Mouse (Mus musculus): ENCODE results near the gene Sptbn4. TPM values are rescaled to one million over a fixed set of nuclear protein-coding genes. Genes with fewer than 3 reads are reported as not detected.

Gene Sptbn4
- total RNA-seq, 1 experiment from 2014 or later, result not detected

GRCm38 (mm10) chr7:27327500-27327899 is 120.0 kb downstream of the Sptbn4 start:
- no peak for ATAC-seq (replicated peaks in 1 of 2; ENCODE audit: insufficient read depth in 1 of 2, low FRiP score in 2 of 2, low TSS enrichment in 1 of 2, low read depth in 1 of 2, poor library complexity in 2 of 2, severe bottlenecking in 2 of 2)

- no peak for ATAC-seq (replicated peaks in 1 of 2; ENCODE audit: insufficient read depth in 1 of 2, low FRiP score in 2 of 2, low TSS enrichment in 1 of 2, low read depth in 1 of 2, poor library complexity in 2 of 2, severe bottlenecking in 2 of 2)
Measured at GRCm38 (mm10) chr7:27326101-27326880, 121.2 kb downstream of the Sptbn4 start.

GRCm38 (mm10) chr7:27325697-27326096 is 121.8 kb downstream of the Sptbn4 start:
- ATAC-seq (replicated peaks in 1 of 2; ENCODE audit: insufficient read depth in 1 of 2, low FRiP score in 2 of 2, low TSS enrichment in 1 of 2, low read depth in 1 of 2, poor library complexity in 2 of 2, severe bottlenecking in 2 of 2), result peak in 1 of 2 experiments; percentile 20; a peak in 2 of 4 replicates

GRCm38 (mm10) chr7:27324928-27325327 is 122.6 kb downstream of the Sptbn4 start:
- no peak for ATAC-seq (replicated peaks in 1 of 2; ENCODE audit: insufficient read depth in 1 of 2, low FRiP score in 2 of 2, low TSS enrichment in 1 of 2, low read depth in 1 of 2, poor library complexity in 2 of 2, severe bottlenecking in 2 of 2)

GRCm38 (mm10) chr7:27324161-27324560 is 123.3 kb downstream of the Sptbn4 start:
- no peak for ATAC-seq (replicated peaks in 1 of 2; ENCODE audit: insufficient read depth in 1 of 2, low FRiP score in 2 of 2, low TSS enrichment in 1 of 2, low read depth in 1 of 2, poor library complexity in 2 of 2, severe bottlenecking in 2 of 2)

GRCm38 (mm10) chr7:27323001-27323400 is 124.5 kb downstream of the Sptbn4 start:
- no peak for ATAC-seq (replicated peaks in 1 of 2; ENCODE audit: insufficient read depth in 1 of 2, low FRiP score in 2 of 2, low TSS enrichment in 1 of 2, low read depth in 1 of 2, poor library complexity in 2 of 2, severe bottlenecking in 2 of 2)

GRCm38 (mm10) chr7:27322291-27322690 is 125.2 kb downstream of the Sptbn4 start:
- no peak for ATAC-seq (replicated peaks in 1 of 2; ENCODE audit: insufficient read depth in 1 of 2, low FRiP score in 2 of 2, low TSS enrichment in 1 of 2, low read depth in 1 of 2, poor library complexity in 2 of 2, severe bottlenecking in 2 of 2)

- no peak for ATAC-seq (replicated peaks in 1 of 2; ENCODE audit: insufficient read depth in 1 of 2, low FRiP score in 2 of 2, low TSS enrichment in 1 of 2, low read depth in 1 of 2, poor library complexity in 2 of 2, severe bottlenecking in 2 of 2)
Measured at GRCm38 (mm10) chr7:27319411-27319810, 128.1 kb downstream of the Sptbn4 start.

GRCm38 (mm10) chr7:27315958-27316357 is 131.5 kb downstream of the Sptbn4 start:
- ATAC-seq (replicated peaks in 1 of 2; ENCODE audit: insufficient read depth in 1 of 2, low FRiP score in 2 of 2, low TSS enrichment in 1 of 2, low read depth in 1 of 2, poor library complexity in 2 of 2, severe bottlenecking in 2 of 2), result peak in 1 of 2 experiments; percentile 32; a peak in 1 of 4 replicates

- no peak for ATAC-seq (replicated peaks in 1 of 2; ENCODE audit: insufficient read depth in 1 of 2, low FRiP score in 2 of 2, low TSS enrichment in 1 of 2, low read depth in 1 of 2, poor library complexity in 2 of 2, severe bottlenecking in 2 of 2)
Measured at GRCm38 (mm10) chr7:27314393-27314792, 133.1 kb downstream of the Sptbn4 start.

GRCm38 (mm10) chr7:27311651-27312284 is 135.7 kb downstream of the Sptbn4 start:
- no peak for ATAC-seq (replicated peaks in 1 of 2; ENCODE audit: insufficient read depth in 1 of 2, low FRiP score in 2 of 2, low TSS enrichment in 1 of 2, low read depth in 1 of 2, poor library complexity in 2 of 2, severe bottlenecking in 2 of 2)

GRCm38 (mm10) chr7:27310996-27311535 is 136.4 kb downstream of the Sptbn4 start:
- ATAC-seq (replicated peaks in 1 of 2; ENCODE audit: insufficient read depth in 1 of 2, low FRiP score in 2 of 2, low TSS enrichment in 1 of 2, low read depth in 1 of 2, poor library complexity in 2 of 2, severe bottlenecking in 2 of 2), result no peak

- ATAC-seq (replicated peaks in 1 of 2; ENCODE audit: insufficient read depth in 1 of 2, low FRiP score in 2 of 2, low TSS enrichment in 1 of 2, low read depth in 1 of 2, poor library complexity in 2 of 2, severe bottlenecking in 2 of 2), result peak; percentile 50 to 68
Measured at GRCm38 (mm10) chr7:27310306-27310705, 137.2 kb downstream of the Sptbn4 start.

GRCm38 (mm10) chr7:27309832-27310231 is 137.7 kb downstream of the Sptbn4 start:
- ATAC-seq (replicated peaks in 1 of 2; ENCODE audit: insufficient read depth in 1 of 2, low FRiP score in 2 of 2, low TSS enrichment in 1 of 2, low read depth in 1 of 2, poor library complexity in 2 of 2, severe bottlenecking in 2 of 2), result no peak

- no peak for ATAC-seq (replicated peaks in 1 of 2; ENCODE audit: insufficient read depth in 1 of 2, low FRiP score in 2 of 2, low TSS enrichment in 1 of 2, low read depth in 1 of 2, poor library complexity in 2 of 2, severe bottlenecking in 2 of 2)
Measured at GRCm38 (mm10) chr7:27308821-27309549, 138.5 kb downstream of the Sptbn4 start.

GRCm38 (mm10) chr7:27307551-27307950 is 139.9 kb downstream of the Sptbn4 start:
- peak in 1 of 2 experiments; percentile 46; a peak in 1 of 4 replicates for ATAC-seq (replicated peaks in 1 of 2; ENCODE audit: insufficient read depth in 1 of 2, low FRiP score in 2 of 2, low TSS enrichment in 1 of 2, low read depth in 1 of 2, poor library complexity in 2 of 2, severe bottlenecking in 2 of 2)

Measured in hematopoietic stem cell, adult 5-6 weeks (primary cell).